Mouse (Mus musculus) limb, embryonic 12.5 days (tissue): ENCODE results near the gene Kidins220. TPM values are rescaled to one million over a fixed set of nuclear protein-coding genes. Genes with fewer than 3 reads are reported as not detected.
A peak's percentile ranks its signal among the peaks of the same experiment; 100 is the strongest.

Source experiments
- ATAC-seq: fragments of 200-750 bp; cut with Nextera tagmentation; 2 replicates; pipeline ENCODE4 v1.8.0; 2017; ENCODE audit warnings: low read depth, moderate TSS enrichment; ENCODE audit not compliant: insufficient number of reproducible peaks, insufficient read depth, low FRiP score, low TSS enrichment
- H3K27ac ChIP-seq: fragments of 300-500 bp; sonication (generic); 2 replicates; pipeline ENCODE4 v1.5.1; 2016; ENCODE audit warnings: mild to moderate bottlenecking, moderate library complexity
- H3K27me3 ChIP-seq: fragments of 300-500 bp; sonication (generic); 2 replicates; pipeline ENCODE4 v1.6.1; 2016; ENCODE audit warnings: mild to moderate bottlenecking, moderate library complexity
- H3K36me3 ChIP-seq: fragments of 300-500 bp; sonication (generic); 2 replicates; pipeline ENCODE4 v1.6.1; 2016; ENCODE audit warnings: mild to moderate bottlenecking, moderate library complexity
- H3K4me1 ChIP-seq: fragments of 300-500 bp; sonication (generic); replicated peaks from 2 replicates; pipeline ENCODE4 v1.6.1; 2016
- H3K4me2 ChIP-seq: fragments of 300-500 bp; sonication (generic); 2 replicates; pipeline ENCODE4 v1.6.1; 2016; ENCODE audit warnings: mild to moderate bottlenecking, moderate library complexity
- H3K4me3 ChIP-seq: fragments of 300-500 bp; sonication (generic); replicated peaks from 2 replicates; pipeline ENCODE4 v1.5.1; 2016; ENCODE audit warnings: mild to moderate bottlenecking
- H3K9ac ChIP-seq: fragments of 300-500 bp; sonication (generic); replicated peaks from 2 replicates; pipeline ENCODE4 v1.6.1; 2016; ENCODE audit warnings: mild to moderate bottlenecking, moderate library complexity
- H3K9me3 ChIP-seq: fragments of 300-500 bp; sonication (generic); 2 replicates; pipeline ENCODE4 v1.6.1; 2016; ENCODE audit warnings: mild to moderate bottlenecking, moderate library complexity
- WGBS: fragments of 180-500 bp; shearing (Covaris S2); methylation state at CpG from one replicate; pipeline ENCODE4 v1.1.7; 2016; 5-methylcytosine and 5-hydroxymethylcytosine counted together
- polyA plus RNA-seq: library from polyadenylated mRNA; unstranded; fragments of >200 nt; fragmentation: Nextera tagmentation; extraction: Ambion mirVana; gene quantifications from 2 replicates; pipeline ENCODE4 v1.2.1, GENCODE M21; 2016

Gene Kidins220
- polyA plus RNA-seq, 1 experiment from 2014 or later = 19.6 TPM

- Histone ChIP-seq H3K9me3 (no peaks in the 10 kb centered on the region), H3K4me1 (no peaks in the 10 kb centered on the region; the same call in 1 of the 2 replicates), H3K27ac (no peak overlapping the region), H3K9ac (no peak overlapping the region), H3K4me3 (no peak overlapping the region), H3K36me3 (peaks cover 69% of the 10 kb centered on the region), H3K4me2 (no peak overlapping the region), H3K27me3 (no peaks in the 10 kb centered on the region)
- no peak for ATAC-seq
- 91% methylated on average over 9 of the region's 9 CpGs for WGBS
Observed at GRCm38 (mm10) chr12:25009957-25010356, 35.2 kb downstream of the Kidins220 start.

GRCm38 (mm10) chr12:25010416-25010815 is 35.7 kb downstream of the Kidins220 start:
- Histone ChIP-seq H3K9ac (no peak overlapping the region), H3K4me3 (no peak overlapping the region), H3K4me2 (no peak overlapping the region), H3K4me1 (no peaks in the 10 kb centered on the region; the same call in 1 of the 2 replicates), H3K27ac (no peak overlapping the region), H3K9me3 (no peaks in the 10 kb centered on the region), H3K36me3 (peaks cover 69% of the 10 kb centered on the region), H3K27me3 (no peaks in the 10 kb centered on the region)
- 95% methylated on average over 1 of the region's 1 CpGs for WGBS
- no peak for ATAC-seq

- Histone ChIP-seq H3K9ac (no peak overlapping the region), H3K36me3 (peaks cover 80% of the 10 kb centered on the region), H3K4me2 (no peak overlapping the region), H3K9me3 (no peaks in the 10 kb centered on the region), H3K4me1 (no peaks in the 10 kb centered on the region; the same call in 1 of the 2 replicates), H3K4me3 (no peak overlapping the region), H3K27ac (no peak overlapping the region), H3K27me3 (no peaks in the 10 kb centered on the region)
- ATAC-seq = no peak
- 64% methylated on average over 15 of the region's 15 CpGs for WGBS
Observed at GRCm38 (mm10) chr12:25011733-25012367, 37.1 kb downstream of the Kidins220 start.

GRCm38 (mm10) chr12:25012555-25013540 is 38.1 kb downstream of the Kidins220 start:
- H3K36me3 ChIP-seq = peaks cover 80% of the 10 kb centered on the region
- 73% methylated on average over 13 of the region's 13 CpGs for WGBS
- H3K9me3 ChIP-seq = no peaks in the 10 kb centered on the region
- ATAC-seq = no peak
- no peak overlapping the region for H3K27ac ChIP-seq
- no peak overlapping the region for H3K4me3 ChIP-seq
- H3K4me1 ChIP-seq = no peaks in the 10 kb centered on the region; the same call in 1 of the 2 replicates
- no peak overlapping the region for H3K9ac ChIP-seq
- H3K4me2 ChIP-seq = no peak overlapping the region
- H3K27me3 ChIP-seq = no peaks in the 10 kb centered on the region

GRCm38 (mm10) chr12:25014307-25014927 is 39.7 kb downstream of the Kidins220 start:
- H3K4me2 ChIP-seq = no peak overlapping the region
- no peaks in the 10 kb centered on the region for H3K9me3 ChIP-seq
- no peaks in the 10 kb centered on the region for H3K27me3 ChIP-seq
- ATAC-seq = no peak
- H3K27ac ChIP-seq = 0 out of 2 replicates have a peak overlapping the region, but pooled peaks have one; percentile 47
- no peak overlapping the region for H3K9ac ChIP-seq
- 89% methylated on average over 5 of the region's 5 CpGs for WGBS
- peaks cover 81% of the 10 kb centered on the region for H3K36me3 ChIP-seq
- no peaks in the 10 kb centered on the region; the same call in 1 of the 2 replicates for H3K4me1 ChIP-seq
- no peak overlapping the region for H3K4me3 ChIP-seq

- 0 out of 2 replicates have a peak overlapping the region, but pooled peaks have one; percentile 47 for H3K27ac ChIP-seq
- no peak overlapping the region for H3K4me3 ChIP-seq
- H3K4me1 ChIP-seq = no peaks in the 10 kb centered on the region; the same call in 1 of the 2 replicates
- ATAC-seq = no peak
- H3K36me3 ChIP-seq = peaks cover 78% of the 10 kb centered on the region
- WGBS = 66% methylated on average over 7 of the region's 7 CpGs
- H3K9ac ChIP-seq = no peak overlapping the region
- H3K4me2 ChIP-seq = no peak overlapping the region
- H3K27me3 ChIP-seq = no peaks in the 10 kb centered on the region
- no peaks in the 10 kb centered on the region for H3K9me3 ChIP-seq
Observed at GRCm38 (mm10) chr12:25014938-25015337, 40.2 kb downstream of the Kidins220 start.

GRCm38 (mm10) chr12:25016995-25017394 is 42.3 kb downstream of the Kidins220 start:
- no peaks in the 10 kb centered on the region for H3K9me3 ChIP-seq
- no peaks in the 10 kb centered on the region; the same call in 1 of the 2 replicates for H3K4me1 ChIP-seq
- ATAC-seq = no peak
- H3K36me3 ChIP-seq = peaks cover 72% of the 10 kb centered on the region
- H3K9ac ChIP-seq = no peak overlapping the region
- no peak overlapping the region for H3K4me2 ChIP-seq
- no peaks in the 10 kb centered on the region for H3K27me3 ChIP-seq
- WGBS = 88% methylated on average over 4 of the region's 4 CpGs
- no peak overlapping the region for H3K4me3 ChIP-seq
- no peak overlapping the region for H3K27ac ChIP-seq

GRCm38 (mm10) chr12:25021057-25021456 is 46.3 kb downstream of the Kidins220 start:
- no peak overlapping the region for H3K4me3 ChIP-seq
- H3K9me3 ChIP-seq = no peaks in the 10 kb centered on the region
- H3K9ac ChIP-seq = no peak overlapping the region
- H3K27me3 ChIP-seq = no peaks in the 10 kb centered on the region
- H3K4me2 ChIP-seq = no peak overlapping the region
- H3K27ac ChIP-seq = no peak overlapping the region
- 90% methylated on average over 5 of the region's 5 CpGs for WGBS
- H3K36me3 ChIP-seq = peaks cover 44% of the 10 kb centered on the region
- H3K4me1 ChIP-seq = no peaks in the 10 kb centered on the region
- no peak for ATAC-seq

- Histone ChIP-seq H3K9me3 (no peaks in the 10 kb centered on the region), H3K27ac (no peak overlapping the region), H3K27me3 (no peaks in the 10 kb centered on the region), H3K4me1 (no peaks in the 10 kb centered on the region), H3K4me2 (no peak overlapping the region), H3K36me3 (peaks cover 12% of the 10 kb centered on the region; the same call in 1 of the 2 replicates), H3K4me3 (no peak overlapping the region), H3K9ac (no peak overlapping the region)
- 65% methylated on average over 9 of the region's 9 CpGs for WGBS
- no peak for ATAC-seq
Observed at GRCm38 (mm10) chr12:25024862-25025545, 50.3 kb downstream of the Kidins220 start.

- H3K36me3 ChIP-seq = peaks cover 11% of the 10 kb centered on the region; the same call in 1 of the 2 replicates
- 82% methylated on average over 7 of the region's 7 CpGs for WGBS
- H3K4me2 ChIP-seq = no peak overlapping the region
- H3K27me3 ChIP-seq = no peaks in the 10 kb centered on the region
- no peak overlapping the region for H3K4me3 ChIP-seq
- no peak overlapping the region for H3K9ac ChIP-seq
- no peaks in the 10 kb centered on the region for H3K4me1 ChIP-seq
- H3K9me3 ChIP-seq = no peaks in the 10 kb centered on the region
- H3K27ac ChIP-seq = no peak overlapping the region
- ATAC-seq = no peak
Observed at GRCm38 (mm10) chr12:25026308-25026707, 51.6 kb downstream of the Kidins220 start.
